Mouse (Mus musculus): ENCODE results near the gene Hic1. TPM values are rescaled to one million over a fixed set of nuclear protein-coding genes. Genes with fewer than 3 reads are reported as not detected.
"Not testable (repeated sequence)": the region's sequence is repeated elsewhere in the genome, so short reads cannot be mapped to it uniquely, and the experiment has no call there.

The Hic1 gene
- total RNA-seq, 1 experiment from 2014 or later = 9.9 TPM

DNA sequence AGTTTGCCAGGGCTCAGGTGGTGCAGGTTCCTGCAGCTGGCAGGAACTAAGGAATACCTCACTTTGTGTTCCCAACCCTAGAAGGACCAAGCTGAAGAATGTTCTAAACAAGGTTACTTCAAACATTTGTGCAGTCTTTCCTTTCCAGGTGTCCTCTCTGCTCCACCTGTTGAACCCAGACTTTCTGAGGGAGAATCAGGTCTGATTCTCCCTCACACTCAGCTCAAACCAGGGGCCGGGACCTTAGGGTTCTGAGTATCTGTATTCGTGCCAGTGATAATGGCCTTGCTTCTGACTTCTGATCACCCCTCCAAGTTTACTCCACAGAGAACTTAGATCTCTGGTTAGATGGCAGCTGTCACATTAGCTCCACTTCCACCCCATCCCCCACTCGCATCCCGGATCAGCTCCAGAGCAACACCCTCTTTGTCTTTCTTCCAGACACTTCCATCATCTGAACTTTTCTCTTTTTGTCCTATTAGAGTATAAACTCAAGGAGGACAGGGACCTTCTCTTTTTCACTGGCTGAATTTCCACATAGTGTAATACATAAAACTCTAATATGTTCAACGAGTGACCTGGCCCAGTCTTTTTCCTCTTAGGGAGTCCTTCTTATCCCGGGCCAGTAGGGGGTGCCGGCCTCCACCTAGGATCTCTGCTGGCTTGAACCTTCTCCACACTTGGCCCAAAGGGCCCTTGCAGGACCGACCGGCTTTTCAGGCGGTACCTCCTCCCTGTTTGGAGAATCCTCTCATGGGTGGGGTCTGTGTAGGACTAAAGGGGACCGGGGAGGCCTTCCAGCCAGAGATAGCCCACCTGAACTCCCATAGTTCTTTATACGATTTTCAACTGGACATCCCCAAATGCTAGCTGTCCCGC, 23.3 kb upstream of the Hic1 start:
- DNase-seq = peak; percentile 84

DNA sequence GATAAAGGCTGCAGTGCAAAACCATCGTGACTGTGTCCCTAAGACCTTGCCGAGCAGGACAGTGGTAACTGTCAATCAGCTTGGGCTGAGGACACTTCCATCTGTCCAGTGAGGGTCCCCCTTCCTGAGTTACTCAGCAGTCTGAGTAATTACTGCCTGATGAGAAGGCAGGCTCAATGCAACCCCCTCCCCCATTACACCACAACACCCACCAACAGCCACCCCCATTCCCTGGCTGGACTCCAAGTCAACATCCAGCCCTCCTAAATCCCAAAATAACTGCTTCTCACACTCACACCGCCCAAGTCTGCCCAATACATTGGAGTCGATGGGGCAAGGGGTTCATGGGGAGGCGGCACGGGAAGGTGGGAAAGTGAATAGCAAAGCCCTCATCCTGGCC, 22.5 kb upstream of the Hic1 start:
- DNase-seq = no peak

DNA sequence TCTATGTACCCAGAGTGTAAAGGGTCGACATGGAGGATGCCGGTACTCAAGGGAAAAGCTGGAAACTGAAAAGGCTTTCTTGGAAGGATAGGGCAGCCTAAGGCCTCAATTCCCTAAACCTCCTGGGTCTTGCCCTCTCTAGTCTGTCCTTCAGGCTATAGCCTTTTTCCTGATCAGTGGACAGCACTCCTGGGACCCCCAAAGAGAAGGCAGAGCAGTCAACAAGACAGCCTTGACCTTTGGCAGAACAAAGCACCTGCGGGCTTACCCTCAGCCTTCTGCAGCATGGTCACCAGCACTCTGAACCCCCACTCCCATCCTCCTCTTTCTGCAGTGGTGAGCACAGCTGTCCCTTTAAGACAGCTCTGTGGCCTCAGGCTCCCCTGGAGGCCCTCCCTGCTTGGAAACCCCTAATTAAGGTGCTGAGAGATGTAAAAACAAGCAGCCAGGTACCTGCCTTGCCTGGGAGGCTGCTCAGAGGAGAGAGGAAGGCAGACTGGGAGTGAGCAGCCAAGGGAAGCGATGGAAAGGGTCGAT, 21.7 kb upstream of the Hic1 start, which contains the start of gene Dph1:
TSS of gene Dph1 (minus strand) at position 337 of the 537 bp plus-strand sequence.
- no peak for DNase-seq

DNA sequence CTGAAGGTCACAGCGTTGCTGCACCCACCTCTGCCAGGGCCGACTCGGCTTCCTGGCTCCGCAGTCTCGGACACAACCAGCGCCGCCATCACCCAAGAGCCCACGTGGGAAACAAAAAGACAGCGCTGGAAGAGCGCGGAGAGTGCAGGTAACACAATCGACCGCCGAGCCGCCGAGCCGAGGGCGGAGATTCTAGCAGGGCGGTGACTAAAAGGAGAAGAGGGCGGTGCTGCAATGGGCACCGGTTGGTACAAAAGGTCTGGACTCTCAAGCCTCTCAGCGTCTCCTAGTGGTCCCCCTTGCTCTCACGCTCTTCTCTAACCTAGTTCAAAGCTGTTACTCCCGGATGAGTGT, 21.0 kb upstream of the Hic1 start:
- peak; percentile 84 for DNase-seq

DNA sequence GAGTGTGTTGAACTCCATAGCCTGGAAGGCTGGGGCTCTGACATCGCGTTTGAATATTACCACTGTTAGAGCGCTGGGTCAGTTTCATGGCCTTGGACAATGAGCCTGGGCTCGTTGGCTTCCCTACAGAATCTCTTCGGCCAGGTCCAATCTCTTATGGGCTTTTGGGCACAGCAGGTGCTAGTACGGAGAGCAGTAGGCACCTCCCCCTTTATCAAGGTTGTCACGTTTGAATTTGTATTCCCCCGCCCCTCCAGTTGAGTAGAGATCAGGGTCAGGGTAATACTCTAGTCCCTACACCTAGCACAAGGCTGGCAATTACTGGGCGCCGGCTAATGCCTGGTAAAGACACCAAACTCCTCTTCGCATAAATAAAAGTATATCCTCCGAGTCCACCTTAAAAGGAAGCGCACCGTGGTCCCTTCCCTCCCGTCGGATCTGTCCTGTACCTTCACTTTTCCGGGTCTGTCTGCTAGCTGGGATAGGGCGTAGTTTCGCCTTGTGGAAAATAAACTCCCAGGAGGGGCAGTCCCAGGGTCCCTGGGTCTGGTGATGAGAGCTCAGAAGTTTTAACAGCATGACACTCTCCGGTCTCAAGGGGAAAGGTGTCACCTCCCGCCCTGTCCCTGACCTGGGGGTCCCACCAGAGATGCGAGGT, 20.5 kb upstream of the Hic1 start:
- DNase-seq = no peak

DNA sequence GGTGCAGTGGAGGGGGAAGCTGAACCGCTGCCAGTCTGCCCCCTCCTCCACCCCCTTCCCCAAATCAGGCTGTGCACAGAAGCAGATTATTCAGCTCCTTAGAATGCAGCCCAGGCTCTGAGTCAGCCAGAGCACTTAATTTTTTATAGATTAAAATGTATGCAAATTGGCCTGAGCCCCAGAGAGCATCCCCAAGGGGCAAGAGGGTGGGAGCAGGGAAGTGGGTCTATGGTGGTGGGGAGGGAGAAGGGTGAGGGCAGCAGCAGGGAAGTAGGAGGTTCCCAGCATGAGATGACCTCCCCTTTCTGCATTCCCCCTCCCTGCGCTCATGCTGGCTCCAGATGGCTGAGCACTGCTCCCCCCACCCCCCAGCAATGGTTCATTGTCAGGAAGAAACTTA, 15.7 kb upstream of the Hic1 start:
- DNase-seq = no peak

DNA sequence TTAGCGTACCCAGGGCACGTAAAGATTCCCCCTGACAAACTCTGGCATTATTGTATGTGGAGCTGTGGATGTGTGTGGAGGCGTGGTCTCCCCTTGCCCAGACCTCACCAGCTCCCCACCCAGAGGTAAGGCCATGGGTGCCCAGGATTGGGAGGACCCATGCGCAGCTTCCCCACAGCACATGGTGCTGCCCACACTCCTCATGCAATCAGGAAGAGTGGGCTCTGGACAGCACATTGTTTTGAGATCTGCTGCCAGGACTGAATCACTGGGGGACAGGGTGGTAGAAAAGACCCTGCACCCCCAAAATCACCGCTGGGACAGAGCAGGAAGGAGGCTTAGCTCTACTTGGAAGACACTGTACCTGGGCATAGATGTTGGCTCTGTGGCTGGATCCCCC, 15.3 kb upstream of the Hic1 start:
- no peak for DNase-seq

DNA sequence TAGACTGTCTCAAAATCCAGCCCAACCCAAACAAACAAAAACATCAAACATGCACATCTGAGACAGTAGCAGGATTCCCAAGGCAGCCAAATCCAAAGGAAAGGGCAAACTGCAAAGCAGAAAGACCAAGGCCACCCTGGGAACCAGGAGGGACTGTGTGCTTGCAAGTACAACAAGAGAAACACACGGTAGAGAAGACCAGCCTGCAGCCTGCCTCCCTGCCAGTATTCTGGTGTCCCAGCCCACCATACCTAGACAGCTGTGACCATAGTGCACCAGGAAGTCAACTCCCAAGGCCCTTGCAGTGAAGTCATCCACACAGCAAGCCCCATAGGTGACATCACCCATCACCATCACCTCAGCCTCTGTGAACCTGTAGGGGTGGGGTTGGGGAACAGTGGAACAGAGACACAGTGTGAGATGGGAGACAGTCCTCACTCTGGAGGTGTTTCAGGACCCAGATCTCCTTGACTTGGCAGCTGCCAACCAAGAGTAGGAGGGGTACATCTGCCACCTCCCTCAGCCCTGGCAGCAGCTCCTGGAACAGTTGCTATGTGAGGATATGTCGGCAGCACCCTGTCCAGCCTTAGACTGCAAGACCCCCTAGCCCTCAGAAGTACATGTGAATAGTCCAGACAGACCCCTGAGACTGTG, 14.7 kb upstream of the Hic1 start:
- DNase-seq = no peak

DNA sequence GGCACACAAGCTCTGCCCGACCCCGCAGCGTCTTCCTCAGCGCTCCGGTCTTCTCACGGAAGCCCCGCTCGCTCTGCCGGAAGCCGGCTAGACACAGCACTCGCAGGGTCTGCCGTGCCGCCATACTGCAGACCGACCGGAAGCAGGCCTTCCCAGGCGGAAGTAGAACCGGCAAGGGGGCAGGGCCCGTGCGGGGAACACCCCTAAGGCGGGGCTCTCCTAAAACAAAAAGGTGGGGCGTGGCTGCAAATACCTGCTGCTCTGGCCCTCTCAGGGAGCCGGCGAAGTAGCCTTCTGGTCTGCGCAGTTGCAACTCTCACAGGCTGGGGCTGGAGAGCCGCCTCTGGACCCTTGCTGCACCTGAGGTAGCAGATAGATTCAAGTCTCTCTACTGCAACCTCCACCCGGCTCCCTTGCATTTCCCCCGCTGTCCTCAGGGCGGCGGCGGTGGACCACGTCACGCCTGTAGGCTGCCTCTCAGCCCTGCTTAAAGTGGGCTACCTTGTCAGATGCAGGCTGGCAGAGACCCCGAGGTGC, 9.4 kb upstream of the Hic1 start, which contains the start of gene Ovca2:
TSS of gene Ovca2 (minus strand) at position 164 of the 537 bp plus-strand sequence.
- DNase-seq = peak; percentile 87

DNA sequence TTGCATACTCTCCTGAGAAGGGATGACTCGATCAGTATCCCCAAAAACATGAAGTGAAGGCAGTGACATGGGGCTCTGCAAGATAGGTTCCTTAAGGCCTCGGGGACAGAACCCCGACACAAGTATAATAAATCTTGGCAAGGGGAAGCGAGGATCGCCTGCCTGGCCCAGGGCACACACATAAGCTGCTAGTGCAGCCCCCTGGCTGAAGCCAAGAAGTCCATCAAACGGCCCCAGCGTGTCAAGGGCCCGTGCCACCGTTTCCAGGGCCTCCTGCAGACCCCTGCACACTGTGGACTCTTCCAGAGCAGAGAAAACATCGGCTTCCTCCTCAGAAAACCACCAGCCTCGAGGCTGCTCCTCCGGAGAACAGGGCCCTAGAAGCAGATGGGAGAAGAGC, 8.7 kb upstream of the Hic1 start:
- no peak for DNase-seq

DNA sequence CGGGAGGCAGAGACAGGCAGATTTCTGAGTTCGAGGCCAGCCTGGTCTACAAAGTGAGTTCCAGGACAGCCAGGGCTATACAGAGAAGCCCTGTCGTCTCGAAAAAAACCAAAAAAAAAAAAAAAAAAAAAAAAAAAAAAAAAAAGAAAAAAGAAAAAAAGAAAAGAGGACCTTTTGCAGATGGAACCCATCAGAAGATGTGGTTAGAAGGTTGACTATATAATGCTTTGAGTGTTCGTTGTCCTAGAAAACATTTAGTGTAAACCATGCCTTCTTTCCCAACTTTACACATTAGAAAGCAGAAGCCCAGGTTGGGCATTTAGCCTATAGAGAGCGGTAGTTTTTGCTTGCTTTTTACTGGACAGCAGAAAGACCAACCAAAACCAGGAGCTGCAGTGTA, 5.3 kb upstream of the Hic1 start:
- not testable (repeated sequence) for DNase-seq

DNA sequence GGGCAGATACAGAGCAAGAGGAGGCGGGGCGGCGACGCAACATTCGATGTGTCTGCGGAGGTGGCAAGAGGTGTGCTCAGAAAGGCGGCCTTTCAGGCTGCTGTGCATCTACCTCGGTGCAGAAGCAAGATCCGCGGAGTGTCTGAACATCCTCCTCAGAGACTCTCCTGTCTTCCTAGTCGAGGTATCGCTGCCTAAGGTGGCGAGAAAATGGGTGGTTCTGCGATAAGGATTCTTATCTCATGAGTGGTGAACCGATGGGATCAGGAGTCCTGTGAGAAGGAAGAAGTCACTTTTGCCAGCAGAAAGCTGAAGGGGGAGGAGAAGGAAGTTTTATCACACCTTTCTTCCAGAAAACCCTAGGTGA, 4.5 kb upstream of the Hic1 start:
- no peak for DNase-seq

DNA sequence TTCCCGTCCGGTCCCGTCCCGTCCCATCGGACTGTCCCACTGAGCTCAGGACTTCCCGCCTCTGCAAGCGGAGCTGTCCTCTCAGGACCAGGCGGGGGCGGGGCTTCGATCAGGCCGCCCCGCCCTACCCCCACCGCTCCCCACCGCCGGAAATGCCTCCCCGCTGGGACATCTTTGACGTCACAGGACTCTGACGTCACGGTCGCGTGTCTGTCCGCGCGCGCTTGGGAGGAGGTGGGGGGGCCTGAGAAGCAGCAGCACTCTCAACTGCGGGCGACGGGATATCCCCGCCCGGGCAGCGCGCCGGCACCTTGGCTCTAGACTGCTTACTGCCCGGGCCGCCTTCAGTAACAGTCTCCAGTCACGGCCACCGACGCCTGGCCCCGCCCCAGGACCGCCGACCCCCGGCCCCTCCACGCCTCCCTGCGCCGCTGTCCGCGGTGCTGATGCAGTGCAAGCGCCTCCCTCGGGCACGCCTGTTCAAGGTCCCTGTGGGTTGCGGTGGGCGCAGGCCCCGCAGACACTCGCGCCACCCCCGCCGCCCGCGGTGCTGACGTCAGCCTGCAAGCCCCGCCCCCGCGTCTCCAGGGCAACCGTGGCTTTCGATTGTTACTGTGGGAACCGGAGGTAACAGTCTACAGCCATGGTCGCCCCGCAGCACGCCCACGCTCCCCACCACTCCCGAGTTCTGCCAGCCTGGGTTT, 3.9 kb upstream of the Hic1 start:
- peak; percentile 89 for DNase-seq

DNA sequence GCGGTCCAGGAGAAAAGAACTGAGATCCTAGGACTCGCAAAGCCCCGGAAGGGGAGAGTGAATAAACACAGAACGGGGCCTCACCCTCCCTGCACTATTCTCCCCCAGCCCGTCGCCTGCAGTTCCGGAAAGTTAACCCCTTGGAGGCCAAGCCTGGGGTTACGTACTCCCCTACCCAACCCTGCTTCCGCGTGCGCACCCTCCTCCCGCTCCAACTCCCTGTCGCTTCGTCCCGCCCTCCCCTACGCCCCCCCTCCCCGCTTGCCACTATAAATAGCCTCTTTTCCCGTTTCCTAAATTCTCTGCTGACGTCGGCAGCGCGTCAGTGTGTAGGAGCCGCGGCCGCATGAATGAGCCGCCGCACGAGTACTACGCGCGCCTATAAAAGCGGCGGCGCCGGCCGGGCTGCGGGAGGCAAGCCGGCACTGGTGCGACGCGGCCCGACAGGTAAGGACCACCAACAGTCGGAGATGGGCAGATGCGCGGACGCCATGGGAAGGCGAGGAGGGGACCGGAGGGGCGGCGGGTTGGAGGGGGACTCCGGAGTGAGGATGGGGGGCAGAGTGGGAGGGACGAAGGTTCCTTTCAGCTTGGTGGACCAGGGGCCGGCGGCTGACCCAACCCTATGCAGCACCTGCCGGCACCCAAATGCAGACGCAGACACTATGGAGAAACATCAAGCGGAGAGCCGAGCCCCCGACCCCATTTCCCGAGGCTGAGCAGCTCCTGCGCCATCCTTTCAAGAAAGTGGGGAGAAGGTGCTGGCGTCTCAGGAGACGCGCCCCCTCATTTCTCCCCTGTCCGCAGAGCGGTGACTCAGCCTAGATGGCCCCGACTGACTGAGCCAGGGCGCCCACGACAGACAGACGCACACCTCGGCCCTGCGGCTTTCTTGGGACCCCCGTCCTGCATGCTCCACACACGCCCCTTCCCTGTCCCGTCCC, 3.1 kb upstream of the Hic1 start:
- peak; percentile 31 for DNase-seq

DNA sequence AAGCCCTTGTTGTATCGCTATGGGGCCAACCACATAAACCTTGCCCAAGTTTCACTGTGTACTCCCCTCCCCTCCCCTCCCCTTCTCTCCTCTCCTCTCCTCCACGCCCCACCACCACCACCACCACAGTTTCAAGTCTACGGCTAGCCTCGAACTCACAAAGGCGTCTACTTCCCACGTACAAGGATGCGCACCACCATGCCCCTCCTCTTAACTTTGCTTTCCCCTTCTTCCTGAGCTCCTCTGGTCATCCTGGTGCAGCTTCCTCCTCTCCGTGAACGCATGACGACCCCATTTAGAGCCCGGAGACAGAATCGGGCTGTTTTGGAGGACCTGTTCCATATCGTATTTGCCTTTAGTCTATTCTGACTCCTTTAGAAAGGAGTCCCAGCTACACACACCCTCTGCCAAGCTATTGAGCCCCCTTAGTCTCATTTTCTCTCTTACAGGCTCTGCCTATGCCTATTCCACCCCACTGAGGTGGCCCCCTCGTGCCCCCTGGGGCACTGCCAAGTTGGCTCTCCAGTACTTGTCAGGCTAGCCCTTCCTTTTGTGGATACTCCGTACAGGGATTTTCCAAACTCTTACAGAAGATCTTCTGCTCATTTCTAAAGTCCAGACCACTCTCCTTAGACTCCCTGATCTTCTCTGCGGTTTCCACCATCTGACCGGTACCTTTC, 2.0 kb upstream of the Hic1 start:
- no peak for DNase-seq

DNA sequence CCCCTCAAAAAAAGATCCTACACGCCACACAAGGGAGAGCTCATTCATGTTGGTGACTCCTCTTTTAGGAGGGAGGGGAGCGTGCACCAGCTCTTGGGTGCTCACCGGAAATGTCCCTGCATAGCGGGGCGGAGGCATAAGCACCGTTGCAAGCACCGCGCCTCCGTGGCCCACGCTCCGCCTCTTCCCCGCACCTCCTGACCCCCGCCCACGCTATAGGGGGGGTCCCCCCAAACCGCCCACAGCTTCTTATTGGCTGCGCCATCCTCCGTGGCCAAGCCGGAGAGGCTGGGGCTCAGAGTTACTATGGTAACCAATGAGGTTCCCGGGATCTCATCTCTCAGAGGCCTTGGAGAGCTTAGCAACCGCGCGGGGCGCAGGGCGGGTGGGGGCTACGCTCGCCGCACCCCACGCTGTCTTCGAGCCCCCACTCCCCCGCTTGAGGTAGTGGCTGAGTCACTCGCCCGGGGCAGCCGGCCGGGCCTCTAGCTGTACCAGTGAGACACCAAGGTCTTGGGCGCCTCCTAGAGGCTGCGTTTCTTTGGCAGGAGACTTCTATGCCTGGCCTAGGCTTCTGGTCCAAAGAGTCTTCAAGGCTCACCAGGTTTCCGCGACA, 925 bp upstream of the Hic1 start:
- peak; percentile 92 for DNase-seq

DNA sequence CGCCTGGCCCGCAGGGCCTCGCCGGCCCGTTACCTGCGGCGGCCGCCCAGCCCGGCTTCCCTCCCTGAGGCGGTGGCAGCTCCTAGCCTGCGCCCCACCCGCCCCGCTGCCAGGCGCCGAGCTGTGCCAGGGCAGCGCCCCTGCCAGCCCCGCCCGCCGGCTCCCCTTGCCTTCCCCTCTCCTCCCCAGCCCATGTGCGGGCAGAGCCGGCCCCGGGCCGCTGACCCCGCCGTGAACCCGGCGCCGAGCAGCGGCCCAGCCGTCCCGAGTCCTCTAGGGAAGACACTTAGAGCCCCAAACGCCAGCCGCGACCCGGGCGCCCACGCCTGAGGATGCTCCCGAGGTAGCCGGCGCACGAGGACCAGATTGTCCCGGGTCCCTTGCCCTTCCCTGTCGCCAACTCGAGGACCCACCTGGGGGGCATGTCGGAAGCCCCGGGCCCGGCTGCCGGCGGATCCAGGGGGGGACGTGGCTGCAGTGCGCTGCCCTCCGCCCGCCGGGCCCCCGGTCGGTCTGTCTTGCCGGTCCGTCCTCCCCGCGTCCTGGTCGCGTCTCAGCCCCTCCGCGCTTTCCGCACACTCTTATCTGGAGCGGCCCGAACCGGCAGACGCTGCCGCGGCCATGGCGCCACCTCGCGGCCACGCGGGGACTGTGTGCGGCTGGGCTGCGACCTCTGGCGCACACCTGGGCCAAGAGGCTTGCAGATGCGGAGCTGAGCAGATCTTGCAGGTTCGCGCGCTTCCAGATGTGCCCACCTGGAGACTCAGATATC, 543 bp downstream of the Hic1 start:
- peak; percentile 87 for DNase-seq

DNA sequence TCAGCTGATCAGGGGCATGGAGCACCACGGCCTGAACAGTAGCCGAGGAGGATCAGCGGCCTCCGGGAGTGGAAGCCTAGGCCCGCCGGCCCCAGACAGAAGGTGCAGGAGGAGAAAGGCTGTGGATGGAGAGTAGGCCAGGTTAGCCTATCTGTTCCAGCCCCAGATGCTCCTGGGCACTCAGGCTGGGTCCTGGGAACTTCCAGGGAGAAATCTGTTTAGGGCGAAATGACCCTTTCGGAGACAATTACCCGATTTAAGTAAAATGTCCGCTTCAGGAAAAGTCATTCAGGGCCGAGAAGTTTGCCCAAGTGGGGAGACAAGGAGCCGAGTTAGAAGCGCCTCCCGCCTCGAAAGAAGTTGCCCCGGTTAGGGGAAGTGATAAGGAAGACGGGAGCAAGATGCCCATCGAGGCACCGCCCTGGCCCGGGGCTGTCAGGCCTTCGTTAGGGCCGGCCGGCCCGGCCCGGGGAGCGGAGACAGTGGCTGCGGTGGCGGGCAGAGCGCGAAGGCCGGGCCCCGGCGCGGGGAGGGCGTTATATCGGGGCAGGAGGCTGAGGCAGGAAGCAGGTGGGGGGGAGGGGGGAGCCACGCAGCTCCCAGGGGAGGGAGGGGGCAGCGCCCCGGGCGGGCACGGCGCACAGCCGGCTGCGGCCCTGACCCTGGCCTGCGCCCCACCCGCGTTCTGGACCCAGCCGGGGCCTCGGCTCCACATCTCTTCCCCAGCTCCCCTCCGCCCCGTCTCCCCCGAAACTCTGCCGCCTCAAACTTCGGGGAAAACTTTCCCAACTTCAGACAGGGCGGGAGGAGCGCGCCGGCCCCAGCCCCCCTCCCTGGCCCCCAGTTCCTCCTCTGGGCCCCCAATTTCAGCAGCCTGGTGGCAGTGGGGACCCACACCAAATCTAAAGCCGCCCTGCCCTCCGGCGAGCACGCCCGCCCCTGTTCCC, 1.4 kb downstream of the Hic1 start:
- no peak for DNase-seq
